Mouse (Mus musculus) stomach, postnatal 0 days (tissue): ENCODE data around the gene Ppfia3.

Experiments used
- CTCF ChIP-seq: IDR thresholded peaks from 2 replicates; pipeline ENCODE4 v1.5.1; 2016; ENCODE audit warnings: antibody characterized with exemption, low read depth, mild to moderate bottlenecking, moderate library complexity
- EP300 ChIP-seq: optimal IDR thresholded peaks from 2 replicates; pipeline ENCODE3; 2016; ENCODE audit warnings: antibody characterized with exemption

DNA sequence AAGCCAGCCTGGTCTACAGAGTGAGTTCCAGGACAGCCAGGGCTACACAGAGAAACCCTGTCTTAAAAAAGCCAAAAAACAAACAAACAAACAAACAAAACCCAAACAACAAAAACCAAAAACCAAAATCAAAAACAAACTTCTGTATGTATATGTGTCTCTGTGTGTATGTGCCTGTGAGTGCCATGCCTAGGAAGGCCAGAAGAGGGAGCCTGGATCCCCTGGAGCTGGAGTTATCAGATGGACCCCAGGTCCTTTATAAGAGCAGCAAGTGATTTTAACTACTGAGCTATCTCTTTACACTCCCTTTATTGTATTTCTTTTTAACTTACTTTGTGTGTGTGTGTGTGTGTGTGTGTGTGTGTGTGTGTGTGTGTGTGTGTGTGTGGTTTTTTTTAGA, 41.0 kb downstream of the Ppfia3 start:
- TF ChIP-seq CTCF (peak; percentile 47), EP300 (no peak)
